Mouse (Mus musculus): Measurements from ENCODE around the gene Nr4a3.

Nr4a3 gene

DNA sequence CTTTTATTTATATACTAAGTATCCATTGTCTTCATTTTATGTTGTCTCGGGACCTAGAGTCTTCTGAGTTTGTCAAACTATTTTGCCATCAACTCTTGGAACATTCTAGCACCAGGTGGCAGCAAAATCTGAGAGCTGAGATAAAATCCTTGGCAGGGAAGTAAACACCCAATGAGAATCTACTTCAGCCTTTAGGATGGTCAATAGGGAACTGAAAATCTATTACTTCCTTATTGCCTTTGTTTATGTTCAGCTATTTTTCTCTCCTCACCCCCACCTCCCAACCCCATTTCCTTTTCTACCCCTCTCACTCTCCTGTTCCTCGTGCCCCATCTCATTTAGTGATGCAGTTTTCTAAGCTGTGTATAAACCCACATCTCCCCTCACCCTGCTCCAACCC is 63.6 kb downstream of the Nr4a3 start:
- DNase-seq (ENCODE audit: low spot score in 2 of 2), result peak in 1 of 2 experiments; percentile 48

DNA sequence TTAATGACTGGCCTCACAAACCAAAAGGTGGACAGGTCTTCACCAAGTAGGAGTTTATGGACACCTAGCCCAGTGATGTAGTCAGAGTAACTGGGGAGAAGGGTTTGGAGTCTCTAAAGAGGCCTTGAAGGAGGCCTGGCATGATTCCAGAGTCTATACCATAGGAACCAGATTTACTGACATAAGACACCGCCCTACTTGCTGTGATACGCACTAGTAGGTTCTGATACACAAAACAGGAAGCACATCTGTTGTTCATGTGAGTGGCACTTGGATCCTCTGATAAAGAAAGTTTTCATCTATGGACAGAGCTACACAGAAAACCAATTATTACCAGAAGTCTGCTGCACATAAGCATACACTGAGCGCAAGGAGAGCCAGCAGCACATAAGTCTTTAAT is 65.4 kb downstream of the Nr4a3 start:
- no peak for DNase-seq (ENCODE audit: low spot score in 2 of 2)

GRCm38 (mm10) chr4:48116191-48116590 is 71.2 kb downstream of the Nr4a3 start:
- DNase-seq (ENCODE audit: low spot score in 2 of 2), result peak; percentile 31 to 72

DNA sequence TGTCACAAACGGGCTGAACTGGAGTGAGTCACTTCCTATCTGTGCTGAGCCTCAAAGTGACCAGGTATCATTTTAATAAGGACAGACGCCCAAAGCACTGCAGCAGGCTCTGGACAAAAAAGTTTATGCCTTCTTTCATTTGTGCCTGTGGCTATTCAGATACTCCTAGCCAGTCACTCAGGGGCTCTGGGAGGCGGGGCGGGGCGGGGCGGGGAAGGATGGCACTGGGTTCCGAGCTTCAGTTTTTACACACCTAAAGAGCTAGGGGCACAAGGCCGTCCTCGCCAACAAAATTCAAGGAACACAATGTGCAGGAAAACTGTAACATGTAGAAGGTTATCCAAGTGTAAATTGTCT is 79.4 kb downstream of the Nr4a3 start:
- DNase-seq (ENCODE audit: low spot score in 2 of 2), result no peak

- DNase-seq (ENCODE audit: low spot score in 2 of 2), result peak; percentile 92 to 94
Observed at GRCm38 (mm10) chr4:48124773-48125469, 80.0 kb downstream of the Nr4a3 start, which contains the start of gene Stx17. TSS of gene Stx17 (plus strand) at chr4:48124915.

DNA sequence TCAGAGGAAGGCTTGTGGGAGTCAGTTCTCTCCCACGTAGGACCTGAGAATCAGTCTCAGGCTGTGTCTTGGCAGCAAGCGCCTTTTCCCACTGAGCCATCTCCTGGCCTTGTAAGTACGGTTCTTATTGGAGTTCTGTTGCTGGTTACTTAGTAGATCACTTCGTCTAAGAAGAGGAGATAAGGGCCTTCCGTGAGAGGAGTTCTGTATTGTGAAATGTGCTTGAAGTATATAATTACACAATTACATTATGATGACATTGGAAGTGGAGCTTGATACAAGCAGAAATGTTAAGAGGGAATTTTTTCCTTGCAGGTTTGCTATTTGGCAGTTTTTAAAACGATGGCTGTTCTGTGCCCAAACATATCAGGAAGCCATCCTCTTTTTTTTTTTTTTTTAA is 85.4 kb downstream of the Nr4a3 start:
- DNase-seq (ENCODE audit: low spot score in 2 of 2), result no peak

- DNase-seq (ENCODE audit: low spot score in 2 of 2), result no peak
Observed at GRCm38 (mm10) chr4:48131606-48132005, 86.7 kb downstream of the Nr4a3 start.

GRCm38 (mm10) chr4:48132721-48133120 is 87.8 kb downstream of the Nr4a3 start:
- no peak for DNase-seq (ENCODE audit: low spot score in 2 of 2)

Measured in spleen, postnatal 10 days (tissue).